Mouse (Mus musculus) heart, adult 18-20 months (tissue): ENCODE measurements at regions not wholly inside any gene's neighbourhood (a gene's known extent, or its start where the extent isn't known, plus 50 kb on each side); places are given as distances from the start of the nearest gene placed in this dataset.
A peak's percentile ranks its signal among the peaks of the same experiment; 100 is the strongest.

ENCODE experiments used
- DNase-seq, 2 experiments: peaks; one replicate each; pipeline ENCODE4 v3.0.0; 2021 to 2022; ENCODE audit warnings: mixed read lengths in 1 of 2

- peak; percentile 54 to 64 for DNase-seq
Observed at GRCm38 (mm10) chr15:42768396-42768795, 2634.2 kb downstream of the 9330182O14Rik start.

DNA sequence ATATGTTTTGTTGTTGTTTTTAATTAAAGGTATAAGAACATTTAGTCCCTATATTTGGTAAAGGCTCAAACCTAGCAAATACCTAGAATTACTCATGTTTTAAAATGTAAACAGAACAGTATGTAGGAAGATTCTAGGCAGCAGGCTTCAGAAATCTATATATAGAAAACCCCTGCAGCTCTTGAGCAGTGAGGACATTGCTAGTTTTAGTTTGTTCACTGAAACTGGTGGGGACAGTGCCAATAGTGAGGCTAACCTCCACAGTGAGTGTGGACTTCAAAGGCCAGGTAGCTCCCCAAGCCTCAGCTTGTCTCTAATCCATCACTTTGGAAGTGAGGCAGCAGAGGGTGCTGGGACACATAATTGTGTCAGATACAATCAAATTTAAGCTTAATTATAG, 2645.7 kb downstream of the 9330182O14Rik start:
- DNase-seq, result peak in 1 of 2 experiments; percentile 15

GRCm38 (mm10) chr15:42801217-42801616, 2667.1 kb downstream of the 9330182O14Rik start:
- DNase-seq, result no peak

- no peak for DNase-seq
Observed at GRCm38 (mm10) chr15:42810871-42811490, 2676.8 kb downstream of the 9330182O14Rik start.

- no peak for DNase-seq
Observed at GRCm38 (mm10) chr15:42815026-42815724, 2681.0 kb downstream of the 9330182O14Rik start.

GRCm38 (mm10) chr15:42838839-42839238, 2704.7 kb downstream of the 9330182O14Rik start:
- DNase-seq, result no peak

- DNase-seq, result no peak
Observed at GRCm38 (mm10) chr15:42850003-42850402, 2715.8 kb downstream of the 9330182O14Rik start.

DNA sequence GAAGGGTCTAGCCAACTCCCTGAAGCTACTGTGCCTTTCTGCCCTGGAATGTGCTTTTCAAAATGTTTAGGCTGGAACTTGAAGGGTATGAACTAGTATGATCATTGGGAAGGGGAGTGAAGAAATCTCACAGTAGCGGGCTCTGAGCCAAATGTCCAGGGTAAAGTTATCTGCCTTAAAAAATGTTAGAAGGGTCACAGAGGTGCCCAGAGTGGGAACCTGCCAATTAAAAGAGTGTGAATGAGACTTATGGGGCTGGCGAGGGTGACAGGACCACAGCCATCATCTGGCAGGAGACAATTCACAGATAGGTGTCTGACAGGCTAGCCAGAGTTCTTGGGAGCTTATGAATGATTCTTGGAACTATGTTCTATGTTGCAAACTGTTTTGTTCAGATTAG, 2738.3 kb downstream of the 9330182O14Rik start:
- peak; percentile 41 to 49 for DNase-seq

GRCm38 (mm10) chr15:42894611-42895010, 2760.4 kb downstream of the 9330182O14Rik start:
- no peak for DNase-seq

DNA sequence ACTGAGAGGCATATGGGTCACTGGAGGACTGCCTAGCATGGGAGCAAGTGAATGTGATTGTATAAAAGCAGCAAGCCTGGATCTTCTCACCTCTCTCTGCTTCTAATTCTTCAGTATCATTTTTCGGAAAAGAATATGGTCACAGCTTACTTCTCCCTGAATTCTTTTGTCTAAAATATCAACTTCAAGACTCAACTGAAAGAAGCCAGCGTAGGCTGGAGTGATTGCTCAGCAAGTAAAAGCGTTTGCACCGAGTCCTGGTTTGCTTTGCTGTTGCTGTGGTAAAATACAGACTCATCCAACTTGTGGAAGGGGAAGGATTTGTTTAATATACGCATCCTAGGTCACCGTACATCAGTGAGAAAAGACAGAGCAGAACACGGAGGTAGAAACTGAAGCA, 2765.9 kb downstream of the 9330182O14Rik start:
- DNase-seq, result no peak

GRCm38 (mm10) chr15:42901782-42902181, 2767.6 kb downstream of the 9330182O14Rik start:
- no peak for DNase-seq

DNA sequence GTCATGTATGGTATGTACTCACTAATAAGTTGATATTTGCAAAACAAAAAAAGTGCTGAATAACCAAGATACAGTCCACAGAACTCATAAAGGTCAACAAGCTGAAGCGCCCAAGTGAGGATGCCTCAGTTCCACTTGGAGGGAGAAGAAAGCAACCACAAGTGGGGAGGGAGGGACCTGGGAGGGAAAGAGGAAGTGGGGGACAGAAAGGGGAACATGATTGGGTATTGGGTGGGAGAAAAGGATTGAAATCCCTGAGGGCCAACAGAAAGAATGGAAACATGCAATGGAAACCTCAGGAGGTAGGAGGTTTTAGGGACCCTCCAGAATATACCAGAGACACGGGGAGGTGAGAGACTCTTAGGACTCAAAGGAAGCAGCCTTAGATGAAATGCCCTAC, 2777.2 kb downstream of the 9330182O14Rik start:
- DNase-seq, result no peak

DNA sequence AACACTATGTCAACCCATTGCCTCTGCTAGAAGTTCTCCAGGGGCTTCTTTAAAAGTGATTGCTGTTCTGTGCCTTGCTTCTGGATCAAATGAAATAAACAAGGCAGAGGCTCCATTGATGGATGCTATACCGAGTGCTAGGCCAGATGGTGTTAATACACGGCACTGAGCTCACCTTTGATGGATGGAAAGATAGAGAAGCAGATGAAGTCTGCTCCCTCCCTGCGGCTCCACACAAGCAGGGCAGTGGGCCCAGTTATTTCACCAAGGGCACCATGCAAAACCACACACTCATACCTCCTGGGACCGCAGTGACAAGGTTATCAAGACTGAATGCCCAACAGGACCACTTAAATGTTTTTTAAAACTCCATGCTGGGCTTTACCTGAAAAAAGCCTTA, 2778.7 kb downstream of the 9330182O14Rik start:
- no peak for DNase-seq

DNA sequence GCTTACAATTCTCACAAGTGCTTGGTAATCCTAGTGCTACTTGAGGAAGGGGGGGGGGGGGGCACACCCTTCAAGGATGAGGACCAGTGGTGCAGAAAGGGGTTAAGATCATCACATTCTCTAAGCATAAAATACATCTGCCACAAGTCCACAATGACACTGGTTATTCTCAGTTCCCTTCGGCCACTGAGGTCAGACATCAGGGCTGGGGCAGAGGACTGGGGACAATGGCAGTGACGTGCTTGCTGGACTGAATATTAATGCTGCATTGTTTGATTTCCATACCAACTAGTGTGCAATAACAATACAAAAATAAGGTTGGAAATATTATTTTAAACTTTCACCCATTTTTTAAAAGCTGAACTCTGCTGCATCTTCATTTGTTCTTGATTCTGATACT, 2779.1 kb downstream of the 9330182O14Rik start:
- DNase-seq, result no peak

DNA sequence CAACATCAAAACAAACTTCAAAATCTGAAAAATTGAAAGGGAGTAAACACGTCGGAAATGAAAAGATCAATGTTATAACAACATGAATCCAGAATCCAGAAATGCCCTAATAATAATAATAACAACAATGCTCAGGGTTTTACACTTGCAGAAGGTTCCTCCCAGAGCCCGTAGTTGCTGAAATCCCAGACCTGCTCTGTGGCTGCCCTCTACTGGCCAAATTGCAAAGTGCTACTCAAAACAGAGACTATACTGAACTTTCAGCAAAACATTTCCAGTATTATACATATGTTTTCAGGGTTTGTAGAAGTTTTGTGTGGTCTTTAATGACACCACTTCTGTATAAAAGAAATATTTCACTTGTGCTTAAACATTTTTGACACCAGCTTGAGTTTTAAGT, 2779.9 kb downstream of the 9330182O14Rik start:
- DNase-seq, result peak; percentile 40 to 84

DNA sequence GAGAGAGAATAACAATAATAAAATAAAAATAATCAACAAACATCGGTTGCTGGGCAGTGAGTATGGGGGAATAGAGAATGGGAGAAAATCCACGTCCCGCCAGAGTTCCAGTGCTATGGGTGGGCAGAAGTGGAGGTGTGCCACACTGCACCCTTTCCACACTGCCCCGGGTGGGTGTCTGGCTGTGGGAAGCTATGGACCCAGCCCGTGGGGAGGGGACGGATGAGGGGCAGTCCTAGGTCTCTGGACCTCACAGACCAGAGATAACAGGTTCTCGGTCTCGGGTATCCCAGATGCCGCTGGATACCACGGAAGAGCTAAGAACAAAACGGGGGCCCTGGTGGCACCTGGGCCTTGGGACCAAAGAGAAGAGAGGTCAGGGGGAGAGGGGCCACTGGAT, 2781.0 kb downstream of the 9330182O14Rik start:
- no peak for DNase-seq

GRCm38 (mm10) chr15:42921618-42922017, 2787.5 kb downstream of the 9330182O14Rik start:
- no peak for DNase-seq

DNA sequence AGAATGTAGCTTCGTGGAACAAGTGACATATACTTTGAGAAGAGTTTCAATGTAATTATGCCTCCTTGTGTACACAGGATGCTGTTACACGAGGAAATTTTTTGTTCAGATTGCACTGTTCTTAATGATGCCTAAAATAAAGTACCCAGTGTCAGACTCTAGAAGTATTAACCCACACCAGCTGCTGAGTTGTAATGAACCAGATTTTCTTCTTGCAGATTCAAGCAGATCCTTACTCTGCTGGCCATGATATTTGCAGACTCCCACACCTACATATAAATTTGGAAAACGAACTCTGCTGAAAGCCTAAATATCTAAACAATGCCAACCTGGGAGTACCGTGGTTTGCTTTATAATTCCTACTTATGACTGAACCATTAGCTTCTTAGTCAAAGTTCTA, 2794.2 kb downstream of the 9330182O14Rik start:
- no peak for DNase-seq

DNA sequence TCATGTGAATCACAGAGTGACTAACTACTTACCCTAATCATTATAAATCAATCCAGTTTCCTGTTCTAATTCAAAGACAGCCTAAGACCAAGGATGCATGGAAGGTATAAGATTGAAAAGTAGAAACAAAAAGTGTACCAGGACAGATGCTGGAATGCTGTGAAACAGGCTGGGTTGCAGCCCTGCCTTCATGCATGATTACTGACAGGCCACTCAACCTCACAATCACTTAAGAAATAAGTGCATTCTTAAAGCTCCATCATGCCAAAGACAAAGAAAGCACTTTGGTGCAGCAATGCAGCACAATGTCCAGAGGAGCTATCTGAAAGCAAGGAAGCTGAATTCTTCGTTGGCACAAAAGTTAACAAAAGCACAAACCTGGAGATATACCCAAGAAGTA, 2810.4 kb downstream of the 9330182O14Rik start:
- no peak for DNase-seq

DNA sequence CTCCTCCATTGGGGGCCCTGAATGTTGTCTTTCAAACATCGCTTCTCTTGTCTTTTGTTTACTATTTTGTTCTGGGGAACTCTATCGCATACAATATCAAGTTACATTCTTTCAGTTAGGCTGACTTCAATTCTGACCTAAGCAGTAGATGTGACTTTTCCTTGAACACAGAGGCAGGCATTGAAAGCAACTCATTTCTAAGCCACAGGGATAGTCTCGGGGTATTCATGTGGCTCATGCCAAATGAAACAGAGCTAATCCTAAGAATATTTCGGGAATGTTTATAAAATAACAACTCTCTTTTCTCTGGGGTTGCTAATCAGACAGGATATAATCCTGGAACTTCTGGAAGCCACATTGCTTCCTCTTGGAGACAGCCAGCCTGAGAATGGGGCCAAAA, 2821.0 kb downstream of the 9330182O14Rik start:
- peak in 1 of 2 experiments; percentile 4 for DNase-seq

DNA sequence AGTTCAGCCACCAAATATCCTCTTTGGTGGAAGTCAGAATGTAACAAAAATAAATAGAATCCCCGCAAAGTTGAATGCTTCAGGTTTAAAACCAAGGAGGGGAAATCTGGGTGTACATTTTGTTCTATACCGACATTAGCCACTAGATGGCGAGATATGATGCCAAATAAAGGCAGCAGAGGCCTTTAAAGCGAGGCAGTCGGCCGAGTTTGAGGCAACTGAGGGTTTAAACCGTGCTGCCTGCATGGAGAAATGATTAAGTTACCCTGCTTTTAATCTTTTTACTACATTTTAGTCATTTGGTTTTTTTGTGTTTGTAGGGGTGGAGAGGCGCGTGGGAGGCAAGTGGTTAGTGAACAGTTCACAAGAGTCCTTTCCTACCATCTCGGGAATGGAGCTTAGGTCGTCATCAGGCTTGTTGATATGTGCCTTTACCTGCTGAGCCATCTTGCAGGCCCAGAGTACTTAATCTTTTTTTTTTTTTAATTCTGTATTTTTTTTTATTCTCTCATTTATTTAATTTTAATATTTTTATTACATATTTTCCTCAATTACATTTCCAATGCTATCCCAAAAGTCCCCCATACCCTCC, 2828.7 kb downstream of the 9330182O14Rik start:
- peak; percentile 59 to 83 for DNase-seq

DNA sequence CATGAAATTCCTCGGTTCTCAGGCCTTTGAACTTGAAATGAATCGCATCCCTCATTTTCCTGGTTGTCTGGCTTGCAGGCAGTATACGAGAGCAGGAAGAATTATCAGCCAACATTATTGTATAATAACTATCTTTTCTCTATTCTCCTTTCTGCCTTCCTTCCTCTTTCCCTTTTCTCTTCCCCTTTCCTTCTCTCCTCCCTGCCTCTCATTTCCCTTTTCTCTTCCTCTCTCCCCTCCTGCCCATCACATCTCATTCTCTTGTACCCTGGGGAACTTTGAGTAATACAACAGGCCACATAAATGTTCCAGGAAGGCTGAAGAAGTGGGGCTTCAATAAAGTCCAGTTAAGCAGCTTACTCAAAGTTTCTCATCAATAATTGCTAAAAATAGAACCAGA, 2831.1 kb downstream of the 9330182O14Rik start:
- no peak for DNase-seq
